Mouse (Mus musculus): ENCODE measurements at regions not wholly inside any gene's neighbourhood (a gene's known extent, or its start where the extent isn't known, plus 50 kb on each side); places are given as distances from the start of the nearest gene placed in this dataset.

DNA sequence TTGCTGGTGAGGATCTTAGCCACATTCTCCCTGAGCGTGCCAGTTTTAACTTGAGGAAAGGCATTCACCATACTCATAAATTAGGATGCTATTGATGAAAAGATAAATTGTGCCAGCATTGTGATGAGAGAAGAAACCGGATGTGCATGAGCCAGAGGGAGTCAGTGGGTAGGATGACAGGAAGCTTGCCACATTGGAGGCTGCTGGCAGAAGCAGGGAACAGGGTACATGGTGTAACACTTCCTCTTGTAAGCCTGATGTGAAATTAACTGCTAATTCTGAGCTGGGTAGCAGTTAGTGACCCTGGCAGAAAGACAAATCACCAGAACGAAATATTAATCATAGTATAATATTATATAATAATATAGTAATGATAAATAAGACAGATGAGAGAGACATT lies 52.0 kb upstream of the Syt10 start:
- TF ChIP-seq EP300 (IDR thresholded peaks at IDR 0.05; ENCODE audit: low read depth) (no peak), CTCF (IDR thresholded peaks at IDR 0.05; ENCODE audit: low read depth) (no peak)

All from liver, postnatal 0 days (tissue).